Mouse (Mus musculus): Measurements from ENCODE around the gene App. TPM values are rescaled to one million over a fixed set of nuclear protein-coding genes. Genes with fewer than 3 reads are reported as not detected.

Gene App
- total and polyA plus RNA-seq, 3 experiments: 90.6 to 142 (median 141) TPM

DNA sequence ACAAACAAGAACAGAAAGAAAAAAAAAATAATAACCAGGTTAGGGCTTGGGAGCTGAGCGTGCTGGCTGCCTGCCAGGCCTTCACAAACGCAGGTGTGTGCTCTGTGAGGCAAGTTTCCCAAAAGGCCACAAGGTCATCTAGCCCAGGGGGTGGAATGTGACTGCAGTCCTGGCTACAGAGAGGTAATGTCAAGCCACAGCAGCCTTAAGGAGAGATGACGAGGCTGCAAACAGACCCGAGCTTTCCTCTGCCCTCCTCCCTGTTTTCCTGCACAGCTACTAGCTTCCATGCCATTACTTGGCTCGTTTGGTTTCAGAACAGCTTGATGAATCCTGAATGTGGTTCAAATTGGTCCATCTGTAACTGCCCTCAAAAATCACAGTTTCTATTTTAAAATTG, 4.7 kb downstream of the App start:
- Histone ChIP-seq H3K9ac (ENCODE audit: low read depth, low read length) (no peak overlapping the region), H3K27me3 (ENCODE audit: control insufficient read depth, insufficient read depth, low read length) (no peaks in the 10 kb centered on the region), H3K4me1 (ENCODE audit: control insufficient read depth, insufficient read depth, low read length) (peaks cover 17% of the 10 kb centered on the region), H3K27ac (peak overlapping the region; percentile 36), H3K4me3 (no peak overlapping the region), H3K36me3 (ENCODE audit: control insufficient read depth, insufficient read depth, low read length) (peaks cover 18% of the 10 kb centered on the region), H3K79me2 (replicated peaks; ENCODE audit: control insufficient read depth, insufficient read depth, low read length) (peaks cover 10% of the 10 kb centered on the region)
- no peak for DNase-seq
- intact Hi-C loops (cut with DNase I): no loop called here
- WGBS: 34% methylated on average over 5 of the region's 5 CpGs
- no peak for TF ChIP-seq EP300 (IDR thresholded peaks at IDR 0.05; ENCODE audit: insufficient read depth, low read depth, low read length)

- Histone ChIP-seq H3K36me3 (ENCODE audit: control insufficient read depth, insufficient read depth, low read length) (peaks cover 21% of the 10 kb centered on the region), H3K4me1 (ENCODE audit: control insufficient read depth, insufficient read depth, low read length) (peaks cover 19% of the 10 kb centered on the region), H3K9ac (ENCODE audit: low read depth, low read length) (no peak overlapping the region), H3K27ac (no peak overlapping the region), H3K27me3 (ENCODE audit: control insufficient read depth, insufficient read depth, low read length) (no peaks in the 10 kb centered on the region), H3K4me3 (no peak overlapping the region), H3K79me2 (replicated peaks; ENCODE audit: control insufficient read depth, insufficient read depth, low read length) (peaks cover 9% of the 10 kb centered on the region)
- intact Hi-C loops (cut with DNase I): no loop called here
- DNase-seq: no peak
- TF ChIP-seq EP300 (IDR thresholded peaks at IDR 0.05; ENCODE audit: insufficient read depth, low read depth, low read length) (no peak), CTCF (IDR thresholded peaks at IDR 0.05) (no peak), POLR2A (IDR thresholded peaks at IDR 0.05; ENCODE audit: insufficient read depth, low read depth, low read length) (no peak)
- 76% methylated on average over 4 of the region's 4 CpGs for WGBS
Observed at GRCm38 (mm10) chr16:85166205-85166604, 7.4 kb downstream of the App start.

GRCm38 (mm10) chr16:85165631-85166030, 7.9 kb downstream of the App start:
- Histone ChIP-seq H3K9ac (ENCODE audit: low read depth, low read length) (no peak overlapping the region), H3K79me2 (replicated peaks; ENCODE audit: control insufficient read depth, insufficient read depth, low read length) (peaks cover 9% of the 10 kb centered on the region), H3K36me3 (ENCODE audit: control insufficient read depth, insufficient read depth, low read length) (peaks cover 21% of the 10 kb centered on the region), H3K27me3 (ENCODE audit: control insufficient read depth, insufficient read depth, low read length) (no peaks in the 10 kb centered on the region), H3K4me1 (ENCODE audit: control insufficient read depth, insufficient read depth, low read length) (peaks cover 16% of the 10 kb centered on the region), H3K4me3 (no peak overlapping the region), H3K27ac (no peak overlapping the region)
- DNase-seq: no peak
- intact Hi-C loops (cut with DNase I): no loop called here
- WGBS: 65% methylated on average over 7 of the region's 7 CpGs
- TF ChIP-seq EP300 (IDR thresholded peaks at IDR 0.05; ENCODE audit: insufficient read depth, low read depth, low read length) (no peak), CTCF (IDR thresholded peaks at IDR 0.05) (no peak), POLR2A (IDR thresholded peaks at IDR 0.05; ENCODE audit: insufficient read depth, low read depth, low read length) (no peak)

GRCm38 (mm10) chr16:85165177-85165576, 8.4 kb downstream of the App start:
- Histone ChIP-seq H3K4me3 (no peak overlapping the region), H3K27ac (no peak overlapping the region), H3K27me3 (ENCODE audit: control insufficient read depth, insufficient read depth, low read length) (no peaks in the 10 kb centered on the region), H3K9ac (ENCODE audit: low read depth, low read length) (no peak overlapping the region), H3K4me1 (ENCODE audit: control insufficient read depth, insufficient read depth, low read length) (peaks cover 16% of the 10 kb centered on the region), H3K79me2 (replicated peaks; ENCODE audit: control insufficient read depth, insufficient read depth, low read length) (peaks cover 9% of the 10 kb centered on the region), H3K36me3 (ENCODE audit: control insufficient read depth, insufficient read depth, low read length) (peaks cover 19% of the 10 kb centered on the region)
- no peak for DNase-seq
- no peak for TF ChIP-seq POLR2A (IDR thresholded peaks at IDR 0.05; ENCODE audit: insufficient read depth, low read depth, low read length)
- TF ChIP-seq CTCF (IDR thresholded peaks at IDR 0.05): no peak
- TF ChIP-seq EP300 (IDR thresholded peaks at IDR 0.05; ENCODE audit: insufficient read depth, low read depth, low read length): no peak
- intact Hi-C loops (cut with DNase I): no loop called here
- WGBS: 83% methylated on average over 7 of the region's 7 CpGs

GRCm38 (mm10) chr16:85162779-85163178, 10.8 kb downstream of the App start:
- H3K79me2 ChIP-seq (replicated peaks; ENCODE audit: control insufficient read depth, insufficient read depth, low read length): peaks cover 8% of the 10 kb centered on the region
- WGBS: 37% methylated on average over 6 of the region's 6 CpGs
- DNase-seq: no peak

DNA sequence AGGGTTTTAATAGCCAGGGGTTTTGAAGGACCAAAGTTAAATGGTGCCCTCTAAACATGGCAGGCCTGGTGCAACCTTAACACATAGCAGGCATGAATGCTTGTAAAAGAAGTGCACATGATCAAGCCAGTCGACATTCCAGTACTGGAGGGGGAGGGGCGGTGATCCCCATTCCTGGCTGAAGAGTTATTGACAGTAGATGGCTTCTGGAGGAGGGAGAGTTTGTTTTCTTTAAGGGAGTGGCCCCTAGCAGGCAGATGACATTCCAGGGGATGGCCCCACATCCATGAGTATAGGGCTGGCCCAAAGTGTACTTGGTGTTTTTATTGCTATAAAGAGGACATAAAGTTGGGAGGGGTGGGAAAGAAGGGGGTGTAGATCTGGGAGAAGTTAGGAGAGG, 13.4 kb downstream of the App start:
- Histone ChIP-seq H3K9ac (ENCODE audit: low read depth, low read length) (no peak overlapping the region), H3K79me2 (replicated peaks; ENCODE audit: control insufficient read depth, insufficient read depth, low read length) (peaks cover 3% of the 10 kb centered on the region), H3K27me3 (ENCODE audit: control insufficient read depth, insufficient read depth, low read length) (no peaks in the 10 kb centered on the region), H3K4me3 (no peak overlapping the region), H3K36me3 (ENCODE audit: control insufficient read depth, insufficient read depth, low read length) (peaks cover 16% of the 10 kb centered on the region), H3K4me1 (ENCODE audit: control insufficient read depth, insufficient read depth, low read length) (peaks cover 7% of the 10 kb centered on the region), H3K27ac (no peak overlapping the region)
- intact Hi-C loops (cut with DNase I): no loop called here
- DNase-seq: no peak
- 47% methylated on average over 2 of the region's 2 CpGs for WGBS
- TF ChIP-seq EP300 (IDR thresholded peaks at IDR 0.05; ENCODE audit: insufficient read depth, low read depth, low read length) (no peak), POLR2A (IDR thresholded peaks at IDR 0.05; ENCODE audit: insufficient read depth, low read depth, low read length) (no peak), CTCF (IDR thresholded peaks at IDR 0.05) (no peak)

More at GRCm38 (mm10) chr16:85162779-85163178, 10.8 kb downstream of the App start:
- no peak overlapping the region for H3K9ac ChIP-seq (ENCODE audit: low read depth, low read length)
- intact Hi-C loops (cut with DNase I): no loop called here
- H3K27me3 ChIP-seq (ENCODE audit: control insufficient read depth, insufficient read depth, low read length): no peaks in the 10 kb centered on the region
- no peak overlapping the region; the same call in 1 of the 2 replicates for H3K27ac ChIP-seq
- H3K36me3 ChIP-seq (ENCODE audit: control insufficient read depth, insufficient read depth, low read length): peaks cover 16% of the 10 kb centered on the region
- TF ChIP-seq POLR2A (IDR thresholded peaks at IDR 0.05; ENCODE audit: insufficient read depth, low read depth, low read length) (no peak), EP300 (IDR thresholded peaks at IDR 0.05; ENCODE audit: insufficient read depth, low read depth, low read length) (peak; percentile 32; the same call in 1 of the 2 replicates)
- peaks cover 9% of the 10 kb centered on the region for H3K4me1 ChIP-seq (ENCODE audit: control insufficient read depth, insufficient read depth, low read length)
- no peak overlapping the region for H3K4me3 ChIP-seq

Data from heart, adult 2 months (tissue).